ENCODE assay signal across 8 mouse cellular contexts in genomic region chr17:27642491-27643062, GRCm38 (mm10). TPM values are rescaled to one million over a fixed set of nuclear protein-coding genes. Genes with fewer than 3 reads are reported as not detected.
DNase-seq lines count a peak whose midpoint lies in the region; ATAC-seq and TF ChIP-seq lines count a peak whose summit lies in the region.

No protein-coding gene starts in this region.

- H3K27ac ChIP-seq in forebrain, embryonic 10.5 days, result 0 out of 2 replicates have a peak overlapping the region, but pooled peaks have one; percentile 27
- H3K27ac ChIP-seq in intestine, embryonic 14.5 days (ENCODE audit: low read depth), result peak overlapping the region; percentile 47
- no peak overlapping the region for H3K27ac ChIP-seq in limb, embryonic 12.5 days
- H3K27ac ChIP-seq in liver, postnatal 0 days (ENCODE audit: low read depth), result no peak overlapping the region

- peaks cover 9% of the 10 kb centered on the region for H3K4me1 ChIP-seq in forebrain, embryonic 10.5 days
- H3K4me1 ChIP-seq in intestine, embryonic 14.5 days (replicated peaks; ENCODE audit: control insufficient read depth, insufficient read depth, low read length), result peaks cover 11% of the 10 kb centered on the region
- peaks cover 10% of the 10 kb centered on the region for H3K4me1 ChIP-seq in limb, embryonic 12.5 days (replicated peaks)
- H3K4me1 ChIP-seq in liver, postnatal 0 days (ENCODE audit: insufficient read depth), result no peaks in the 10 kb centered on the region

- H3K9ac ChIP-seq in intestine, embryonic 14.5 days (ENCODE audit: low read length), result no peak overlapping the region
- peak overlapping the region; percentile 42 for H3K9ac ChIP-seq in limb, embryonic 12.5 days (replicated peaks)
- no peak overlapping the region for H3K9ac ChIP-seq in liver, postnatal 0 days (replicated peaks)

- 60% methylated on average over 12 of the region's 12 CpGs for WGBS in forebrain, embryonic 10.5 days
- WGBS in intestine, embryonic 14.5 days, result 12% methylated on average over 12 of the region's 12 CpGs
- WGBS in limb, embryonic 12.5 days, result 11% methylated on average over 12 of the region's 12 CpGs
- WGBS in liver, postnatal 0 days (ENCODE audit: insufficient replicate concordance), result 31% methylated on average over 12 of the region's 12 CpGs

- DNase-seq in gastrocnemius, postnatal 25 days, result peak; percentile 38
- no peak for DNase-seq in gastrocnemius, postnatal 14 days
- peak; percentile 99 for DNase-seq in brain, adult 2 months (ENCODE audit: low read depth, low spot score)
- DNase-seq in forebrain, embryonic 10.5 days (ENCODE audit: extremely low spot score, low spot score), result no peak
- DNase-seq in intestine, embryonic 14.5 days (ENCODE audit: low spot score), result peak; percentile 77
- DNase-seq in right cerebral cortex, adult 2 months (ENCODE audit: low spot score in 2 of 2), result peak; percentile 87 to 90
- DNase-seq in liver, postnatal 0 days, result no peak

- no peaks in the 10 kb centered on the region for H3K36me3 ChIP-seq in forebrain, embryonic 10.5 days (replicated peaks)
- H3K36me3 ChIP-seq in intestine, embryonic 14.5 days (ENCODE audit: control insufficient read depth, insufficient read depth, low read length), result no peaks in the 10 kb centered on the region
- no peaks in the 10 kb centered on the region for H3K36me3 ChIP-seq in limb, embryonic 12.5 days
- no peaks in the 10 kb centered on the region for H3K36me3 ChIP-seq in liver, postnatal 0 days (replicated peaks; ENCODE audit: insufficient read depth, low read length)

- no peak for TF ChIP-seq EP300 in liver, postnatal 0 days (IDR thresholded peaks at IDR 0.05; ENCODE audit: low read depth)

- H3K27me3 ChIP-seq in forebrain, embryonic 10.5 days (ENCODE audit: poor library complexity, severe bottlenecking), result no peaks in the 10 kb centered on the region
- H3K27me3 ChIP-seq in intestine, embryonic 14.5 days (replicated peaks; ENCODE audit: control insufficient read depth, insufficient read depth, low read length), result no peaks in the 10 kb centered on the region
- H3K27me3 ChIP-seq in limb, embryonic 12.5 days, result no peaks in the 10 kb centered on the region; the same call in 1 of the 2 replicates
- H3K27me3 ChIP-seq in liver, postnatal 0 days (ENCODE audit: insufficient read depth, low read length), result no peaks in the 10 kb centered on the region

- ATAC-seq in intestine, embryonic 14.5 days (replicated peaks; ENCODE audit: low FRiP score, low TSS enrichment, low read depth), result peak; percentile 48
- no peak for ATAC-seq in limb, embryonic 12.5 days (ENCODE audit: insufficient number of reproducible peaks, insufficient read depth, low FRiP score, low TSS enrichment, low read depth)
- no peak for ATAC-seq in liver, postnatal 0 days

- no peak overlapping the region for H3K4me3 ChIP-seq in forebrain, embryonic 10.5 days
- H3K4me3 ChIP-seq in intestine, embryonic 14.5 days (ENCODE audit: low read depth, low read length), result no peak overlapping the region
- H3K4me3 ChIP-seq in limb, embryonic 12.5 days (replicated peaks), result no peak overlapping the region
- H3K4me3 ChIP-seq in liver, postnatal 0 days (ENCODE audit: low read depth, low read length), result no peak overlapping the region

- no peak for TF ChIP-seq CTCF in liver, postnatal 0 days (IDR thresholded peaks at IDR 0.05; ENCODE audit: low read depth)

- H3K4me2 ChIP-seq in intestine, embryonic 14.5 days (ENCODE audit: low read length), result peak overlapping the region; percentile 24; the same call in 1 of the 2 replicates
- H3K4me2 ChIP-seq in limb, embryonic 12.5 days, result peak overlapping the region; percentile 8; the same call in 1 of the 2 replicates
- no peak overlapping the region for H3K4me2 ChIP-seq in liver, postnatal 0 days (ENCODE audit: low read depth, low read length)

- intact Hi-C loops in gastrocnemius, postnatal 14 days (cut with DNase I; ENCODE audit: low total_unique reads), result no loop called here

- no peaks in the 10 kb centered on the region for H3K9me3 ChIP-seq in forebrain, embryonic 10.5 days
- no peaks in the 10 kb centered on the region for H3K9me3 ChIP-seq in intestine, embryonic 14.5 days (ENCODE audit: control insufficient read depth, low read length)
- no peaks in the 10 kb centered on the region for H3K9me3 ChIP-seq in limb, embryonic 12.5 days
- H3K9me3 ChIP-seq in liver, postnatal 0 days (ENCODE audit: low read length), result no peaks in the 10 kb centered on the region

RNA-seq across cellular contexts. Expression of gene Rps10, which starts 6.1 kb away (rescaled TPM):
- 100 to 1,000 TPM; 325 to 356 TPM for total RNA-seq in gastrocnemius, postnatal 25 days (2021)
- total RNA-seq in gastrocnemius, postnatal 14 days (2021), result 100 to 1,000 TPM; 514 to 595 TPM
- 919 and 934 TPM in 2 replicates for polyA plus RNA-seq in forebrain, embryonic 10.5 days (2016; fragmentation: Nextera tagmentation; extraction: Ambion mirVana)
- 1,235 and 1,299 TPM in 2 replicates for polyA plus RNA-seq in intestine, embryonic 14.5 days (2014; fragmentation: Nextera tagmentation; extraction: Ambion mirVana)
- polyA plus RNA-seq in limb, embryonic 12.5 days (2016; fragmentation: Nextera tagmentation; extraction: Ambion mirVana), result 963 and 987 TPM in 2 replicates
- 523 and 535 TPM in 2 replicates for polyA plus RNA-seq in liver, postnatal 0 days (2015; fragmentation: Nextera tagmentation; extraction: Ambion mirVana)

RNA-seq across cellular contexts. Expression of gene RPS10-NUDT3, which starts 7.6 kb away (rescaled TPM):
- not detected for total RNA-seq in gastrocnemius, postnatal 25 days (2021)
- total RNA-seq in gastrocnemius, postnatal 14 days (2021), result not detected
- not detected in 2 replicates for polyA plus RNA-seq in forebrain, embryonic 10.5 days (2016; fragmentation: Nextera tagmentation; extraction: Ambion mirVana)
- polyA plus RNA-seq in intestine, embryonic 14.5 days (2014; fragmentation: Nextera tagmentation; extraction: Ambion mirVana), result not detected in 2 replicates
- polyA plus RNA-seq in limb, embryonic 12.5 days (2016; fragmentation: Nextera tagmentation; extraction: Ambion mirVana), result not detected in 2 replicates
- not detected in 2 replicates for polyA plus RNA-seq in liver, postnatal 0 days (2015; fragmentation: Nextera tagmentation; extraction: Ambion mirVana)

RNA-seq across cellular contexts. Expression of gene Pacsin1, which starts 12.7 kb away (rescaled TPM):
- under 1 TPM; 0.20 to 0.21 TPM for total RNA-seq in gastrocnemius, postnatal 25 days (2021)
- under 1 TPM; 0.13 to 0.23 TPM for total RNA-seq in gastrocnemius, postnatal 14 days (2021)
- 4.3 TPM in 2 replicates for polyA plus RNA-seq in forebrain, embryonic 10.5 days (2016; fragmentation: Nextera tagmentation; extraction: Ambion mirVana)
- polyA plus RNA-seq in intestine, embryonic 14.5 days (2014; fragmentation: Nextera tagmentation; extraction: Ambion mirVana), result 1.5 and 2.0 TPM in 2 replicates
- polyA plus RNA-seq in limb, embryonic 12.5 days (2016; fragmentation: Nextera tagmentation; extraction: Ambion mirVana), result 4.3 and 5.0 TPM in 2 replicates
- polyA plus RNA-seq in liver, postnatal 0 days (2015; fragmentation: Nextera tagmentation; extraction: Ambion mirVana), result 0.27 and 0.29 TPM in 2 replicates

RNA-seq across cellular contexts. Expression of gene Nudt3, which starts 19.3 kb away (rescaled TPM):
- total RNA-seq in gastrocnemius, postnatal 25 days (2021), result 100 to 1,000 TPM; 201 to 245 TPM
- total RNA-seq in gastrocnemius, postnatal 14 days (2021), result 100 to 1,000 TPM; 218 to 230 TPM
- polyA plus RNA-seq in forebrain, embryonic 10.5 days (2016; fragmentation: Nextera tagmentation; extraction: Ambion mirVana), result 81.9 and 91.7 TPM in 2 replicates
- polyA plus RNA-seq in intestine, embryonic 14.5 days (2014; fragmentation: Nextera tagmentation; extraction: Ambion mirVana), result 33.3 and 35.4 TPM in 2 replicates
- polyA plus RNA-seq in limb, embryonic 12.5 days (2016; fragmentation: Nextera tagmentation; extraction: Ambion mirVana), result 120 and 126 TPM in 2 replicates
- 17.9 and 20.2 TPM in 2 replicates for polyA plus RNA-seq in liver, postnatal 0 days (2015; fragmentation: Nextera tagmentation; extraction: Ambion mirVana)

Comparison
In these comparisons a context has a peak if more than half of its experiments do, and no peak if none do; other contexts are left out.
1. DNase-seq: peak in gastrocnemius, postnatal 25 days (single experiment), brain, adult 2 months (single experiment), intestine, embryonic 14.5 days (single experiment) and right cerebral cortex, adult 2 months (2 of 2); none in gastrocnemius, postnatal 14 days (single experiment), forebrain, embryonic 10.5 days (single experiment) and liver, postnatal 0 days (single experiment).
2. H3K27ac ChIP-seq: peak in forebrain, embryonic 10.5 days (single experiment) and intestine, embryonic 14.5 days (single experiment); none in limb, embryonic 12.5 days (single experiment) and liver, postnatal 0 days (single experiment).